Mouse (Mus musculus) B cell, adult 2 months (primary cell): ENCODE results near the gene Zfp652.
A peak's percentile ranks its signal among the peaks of the same experiment; 100 is the strongest.
"Not testable (repeated sequence)": the region's sequence is repeated elsewhere in the genome, so short reads cannot be mapped to it uniquely, and the experiment has no call there.

Experiments used
- DNase-seq, 2 experiments: peaks; one replicate each; pipeline ENCODE4 v3.0.0; 2022

The Zfp652 gene

DNA sequence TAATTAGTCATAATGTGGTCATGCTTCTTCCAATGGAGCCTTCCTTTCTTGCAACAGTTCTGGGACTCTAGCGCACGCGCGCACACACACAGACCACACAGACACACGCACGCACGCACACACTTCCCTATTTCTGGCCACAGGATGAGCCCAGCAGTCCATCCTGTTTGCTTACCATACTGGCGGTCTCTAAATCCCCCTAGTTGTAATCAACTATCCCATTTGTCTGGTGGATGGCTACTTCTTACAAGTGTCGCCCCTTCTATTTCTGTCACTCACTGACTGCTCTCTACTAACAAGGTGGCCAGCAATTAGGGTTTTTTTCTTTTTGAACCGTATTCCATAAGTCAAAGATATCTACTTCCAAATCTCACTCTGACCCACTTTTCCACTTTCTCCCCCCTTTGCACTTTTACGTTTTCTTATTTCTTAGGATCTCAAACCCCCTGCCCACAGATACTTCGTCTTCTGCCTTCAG is 349 bp upstream of the Zfp652 start:
- peak in 1 of 2 experiments; percentile 55 for DNase-seq

- DNase-seq, result peak; percentile 70 to 76
These were observed 845 bp downstream of the Zfp652 start for GRCm38 (mm10) chr11:95713225-95713810.

- no peak for DNase-seq
These were observed 1.4 kb downstream of the Zfp652 start for GRCm38 (mm10) chr11:95713811-95714241.

DNA sequence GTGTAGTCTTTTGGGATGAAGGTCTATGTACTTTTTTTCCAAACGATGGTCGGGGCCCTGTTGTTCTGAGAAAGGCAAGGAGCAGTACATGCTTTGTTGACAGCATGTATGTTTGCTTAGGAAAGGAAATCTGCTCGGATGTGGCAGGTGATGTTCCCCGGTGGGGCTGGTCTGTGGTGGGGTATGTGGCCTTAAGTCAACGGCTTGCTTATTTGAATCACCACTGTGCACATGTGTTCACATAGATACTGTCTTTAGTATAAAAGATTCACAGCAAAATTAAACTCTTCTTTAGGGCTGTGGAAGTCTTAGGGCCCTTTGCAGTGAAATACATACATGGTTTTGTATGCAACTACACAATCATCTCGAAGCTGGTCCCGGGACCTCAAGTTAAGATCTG is 1.9 kb downstream of the Zfp652 start:
- peak; percentile 14 to 15 for DNase-seq

DNA sequence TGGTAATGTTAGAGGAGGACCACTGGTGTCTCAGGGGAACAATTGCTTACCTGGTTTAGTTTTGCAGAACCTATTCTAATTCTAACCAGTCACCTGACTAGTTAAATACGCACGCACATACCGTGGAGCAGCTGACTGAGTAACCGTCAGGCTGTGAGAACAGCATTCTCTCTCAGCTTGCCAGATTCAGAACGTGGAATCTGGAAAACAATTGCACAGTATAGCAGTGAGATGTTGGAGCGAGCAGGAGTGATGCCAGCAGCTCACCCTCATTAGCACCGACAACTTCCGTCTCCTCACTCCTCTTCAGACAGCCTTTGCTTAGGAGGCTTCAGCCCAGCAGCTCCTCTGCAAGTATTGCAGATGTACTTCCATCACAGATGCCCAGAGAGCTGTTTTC is 3.7 kb downstream of the Zfp652 start:
- no peak for DNase-seq

GRCm38 (mm10) chr11:95719356-95719755 is 6.9 kb downstream of the Zfp652 start:
- DNase-seq, result no peak

DNA sequence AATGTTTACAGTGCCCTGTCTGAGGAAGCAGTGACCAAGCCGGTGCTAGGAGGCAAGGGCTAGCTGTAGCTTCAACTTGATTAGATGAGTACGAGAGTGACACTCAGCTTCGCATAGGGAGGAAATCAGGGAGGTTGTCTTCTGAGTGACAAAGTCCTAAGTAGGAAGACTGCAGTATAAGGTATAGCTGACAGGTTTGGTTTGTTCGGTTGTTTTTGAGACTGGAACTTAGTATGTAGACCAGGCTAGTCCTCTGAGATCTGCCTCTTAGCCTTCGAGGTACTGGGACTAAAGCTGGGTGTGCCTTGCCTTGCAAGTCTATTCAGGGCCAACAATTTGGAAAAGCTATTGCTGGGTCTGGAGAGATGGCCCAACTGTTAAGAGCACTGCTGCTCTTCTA is 10.8 kb downstream of the Zfp652 start, which contains the start of gene B130006D01Rik:
Gene B130006D01Rik (plus strand): TSS at position 301 of the 400 bp plus-strand sequence.
- no peak for DNase-seq

GRCm38 (mm10) chr11:95724466-95724865 is 12.0 kb downstream of the Zfp652 start:
- DNase-seq, result no peak

- no peak for DNase-seq
These were observed 13.7 kb downstream of the Zfp652 start for GRCm38 (mm10) chr11:95726156-95726555.

DNA sequence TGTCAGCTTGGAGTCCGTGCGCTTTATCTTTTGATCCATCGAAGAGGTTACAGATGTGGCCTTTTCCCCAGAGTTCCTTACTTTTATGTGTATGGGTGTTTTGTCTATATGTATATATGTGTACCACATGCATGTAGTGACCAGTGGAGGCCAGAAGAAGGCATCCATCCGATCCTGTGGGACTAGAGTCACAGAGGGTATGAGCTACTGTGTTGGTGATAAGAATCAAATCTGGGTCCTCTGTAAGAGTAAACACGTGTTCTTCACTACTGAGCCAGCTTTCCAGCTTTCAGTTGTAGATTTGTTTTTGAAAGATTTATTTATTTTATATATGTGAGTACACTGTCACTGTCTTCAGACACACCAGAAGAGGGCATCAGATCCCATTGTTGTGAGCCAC is 15.5 kb downstream of the Zfp652 start:
- DNase-seq, result no peak

- DNase-seq, result no peak
These were observed 16.7 kb downstream of the Zfp652 start for GRCm38 (mm10) chr11:95728916-95729907.

DNA sequence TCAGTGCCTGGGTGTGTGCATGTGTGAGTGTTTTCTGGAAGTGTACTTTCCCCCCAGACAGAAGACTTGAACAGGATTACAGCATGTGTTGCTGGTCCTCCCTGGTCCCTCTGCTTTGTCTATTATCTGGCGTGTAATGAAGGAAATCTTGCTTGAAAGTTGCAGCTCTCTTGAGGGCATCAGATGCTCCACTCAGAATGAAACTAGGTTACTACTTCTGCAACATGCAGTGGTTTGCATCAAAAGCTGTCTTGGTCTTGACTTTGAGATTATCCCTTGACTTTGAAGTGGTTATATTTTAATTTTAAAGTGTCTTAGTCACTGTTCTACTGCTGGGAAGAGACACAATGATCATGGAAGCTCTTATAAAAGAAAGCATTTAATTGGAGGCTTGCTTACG is 22.0 kb downstream of the Zfp652 start:
- no peak for DNase-seq

DNA sequence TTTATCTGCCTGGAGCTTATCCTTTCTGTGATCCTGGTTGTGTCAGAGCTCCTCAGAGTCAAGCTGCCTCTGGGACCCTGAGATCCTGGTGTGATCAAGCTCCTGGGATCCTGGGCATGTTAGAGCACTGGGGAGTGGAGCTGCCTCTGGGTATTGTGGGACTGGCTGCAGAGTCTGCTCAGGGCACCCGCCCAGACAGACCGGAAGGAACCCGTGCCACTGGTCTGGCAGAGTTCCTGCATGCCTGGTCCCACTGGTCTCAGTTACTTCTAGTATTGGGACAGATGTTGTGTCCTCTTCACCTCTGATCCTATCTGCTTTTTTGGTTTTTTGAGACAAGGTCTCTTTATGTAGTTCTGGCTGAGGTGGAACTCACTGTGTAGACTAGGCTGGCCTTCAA is 25.3 kb downstream of the Zfp652 start:
- peak; percentile 11 to 20 for DNase-seq

- DNase-seq, result no peak
These were observed 32.0 kb downstream of the Zfp652 start for GRCm38 (mm10) chr11:95744521-95744920.

GRCm38 (mm10) chr11:95746821-95747220 is 34.3 kb downstream of the Zfp652 start:
- no peak for DNase-seq

GRCm38 (mm10) chr11:95748331-95748730 is 35.9 kb downstream of the Zfp652 start:
- DNase-seq, result no peak

GRCm38 (mm10) chr11:95749619-95750018 is 37.1 kb downstream of the Zfp652 start:
- no peak for DNase-seq

DNA sequence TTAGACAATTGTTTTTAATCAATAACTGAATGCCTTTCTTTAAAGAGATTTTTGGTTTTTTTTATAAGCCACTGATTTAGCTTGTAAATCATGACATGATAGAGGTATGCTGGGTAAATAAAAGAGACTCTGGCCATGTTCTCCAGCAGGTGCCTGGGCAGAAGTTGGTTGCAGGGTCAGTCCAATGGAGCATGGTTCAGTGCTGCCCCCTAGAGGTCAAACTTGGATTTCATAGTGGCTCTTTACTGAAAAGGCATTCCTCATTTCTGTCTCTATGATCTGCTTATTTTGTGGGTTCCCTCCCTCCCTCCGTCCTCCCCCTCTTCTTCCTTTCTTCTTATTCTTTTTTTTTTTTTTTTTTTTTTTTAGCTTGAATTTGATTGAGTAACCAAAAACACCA is 38.5 kb downstream of the Zfp652 start:
- peak; percentile 90 for DNase-seq

GRCm38 (mm10) chr11:95755137-95755536 is 42.7 kb downstream of the Zfp652 start:
- DNase-seq, result not testable (repeated sequence)

- DNase-seq, result no peak
These were observed 48.0 kb downstream of the Zfp652 start for GRCm38 (mm10) chr11:95760521-95760920.

DNA sequence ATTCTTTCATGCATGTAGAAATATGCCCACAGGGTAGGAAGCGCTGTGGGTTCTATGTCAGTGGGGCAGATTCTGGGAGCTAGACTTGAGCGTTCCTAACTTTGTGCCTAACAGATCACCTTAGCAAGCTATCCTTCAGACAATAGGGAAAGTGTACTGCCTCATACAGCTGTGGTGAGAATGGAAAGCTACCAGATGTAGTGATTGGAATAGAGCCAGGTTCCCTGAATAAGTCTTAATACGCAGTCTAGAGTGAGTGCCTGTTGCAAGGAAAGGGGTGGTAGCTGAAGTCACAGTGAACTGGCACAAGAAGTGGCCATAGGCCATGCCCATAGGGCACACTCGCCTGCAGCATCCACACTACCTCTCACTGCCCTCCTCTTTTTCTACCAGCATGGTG is 50.5 kb downstream of the Zfp652 start:
- no peak for DNase-seq

- no peak for DNase-seq
These were observed 52.3 kb downstream of the Zfp652 start for GRCm38 (mm10) chr11:95764806-95765205.

DNA sequence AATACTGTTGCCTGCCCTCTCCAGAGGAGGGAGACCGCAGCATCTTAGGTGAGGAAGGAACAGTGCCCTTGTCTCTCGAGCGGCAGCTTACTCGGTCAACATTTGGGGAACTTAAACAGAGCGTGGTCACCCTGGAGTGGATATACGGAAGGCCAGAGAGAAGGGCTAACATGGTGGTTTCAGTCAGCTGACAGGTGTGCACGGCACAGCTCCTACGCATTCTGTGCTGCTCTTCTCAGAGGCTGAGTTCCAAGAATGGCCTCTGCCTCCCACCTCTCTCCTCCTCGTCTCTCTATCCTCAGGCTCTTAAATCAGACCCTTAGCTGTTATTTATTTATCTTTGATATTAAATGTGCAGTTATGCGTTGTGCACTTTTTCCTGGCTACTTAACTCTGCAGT is 52.9 kb downstream of the Zfp652 start:
- DNase-seq, result no peak

GRCm38 (mm10) chr11:95768244-95768643 is 55.8 kb downstream of the Zfp652 start:
- no peak for DNase-seq
